Mouse (Mus musculus) 3T3-L1 (cell line): ENCODE results near the gene 4933415A04Rik.

ENCODE experiments used
- DNase-seq: peaks from one replicate; pipeline ENCODE4 v3.0.0-alpha.2; 2015; ENCODE audit warnings: low read depth, low spot score

4933415A04Rik gene

DNA sequence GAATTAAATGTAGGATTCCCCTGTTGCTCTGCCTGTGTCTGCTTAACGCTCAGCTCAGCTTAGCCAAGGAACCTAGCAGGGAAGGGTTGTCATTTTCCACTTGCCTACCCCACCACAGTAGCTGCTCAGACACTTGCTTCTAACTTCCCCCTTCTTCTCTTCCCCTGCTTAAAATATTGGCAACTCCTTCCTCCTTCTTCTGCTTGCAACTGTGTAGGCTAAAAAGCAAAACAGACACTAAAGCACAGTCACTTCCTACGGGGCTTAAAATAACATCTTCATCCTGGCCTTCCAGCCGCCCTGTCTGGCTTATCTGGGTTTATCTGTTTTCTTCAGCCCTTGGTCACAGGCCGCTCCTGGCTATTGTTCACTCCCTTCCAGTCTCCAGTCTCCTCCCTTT is 45.7 kb downstream of the 4933415A04Rik start:
- DNase-seq = no peak

DNA sequence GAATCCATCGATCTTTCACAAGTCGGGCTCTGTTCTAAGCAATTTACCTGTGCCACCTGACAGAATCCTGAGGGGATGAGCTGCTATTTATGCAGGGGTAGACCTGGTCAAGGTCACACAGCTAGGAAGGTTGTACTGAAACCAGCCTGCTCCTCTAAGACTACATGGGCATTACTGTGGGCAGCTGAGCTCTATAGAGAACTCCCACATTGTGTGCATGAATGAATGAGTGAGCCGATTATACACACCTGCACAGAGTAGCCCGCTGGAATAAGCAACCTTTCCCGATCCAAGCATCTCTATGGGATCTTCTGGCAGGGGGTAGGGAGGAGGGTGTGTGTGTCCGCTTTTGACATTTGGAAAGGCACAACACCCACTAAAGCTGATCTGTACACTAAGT is 46.3 kb downstream of the 4933415A04Rik start:
- no peak for DNase-seq

DNA sequence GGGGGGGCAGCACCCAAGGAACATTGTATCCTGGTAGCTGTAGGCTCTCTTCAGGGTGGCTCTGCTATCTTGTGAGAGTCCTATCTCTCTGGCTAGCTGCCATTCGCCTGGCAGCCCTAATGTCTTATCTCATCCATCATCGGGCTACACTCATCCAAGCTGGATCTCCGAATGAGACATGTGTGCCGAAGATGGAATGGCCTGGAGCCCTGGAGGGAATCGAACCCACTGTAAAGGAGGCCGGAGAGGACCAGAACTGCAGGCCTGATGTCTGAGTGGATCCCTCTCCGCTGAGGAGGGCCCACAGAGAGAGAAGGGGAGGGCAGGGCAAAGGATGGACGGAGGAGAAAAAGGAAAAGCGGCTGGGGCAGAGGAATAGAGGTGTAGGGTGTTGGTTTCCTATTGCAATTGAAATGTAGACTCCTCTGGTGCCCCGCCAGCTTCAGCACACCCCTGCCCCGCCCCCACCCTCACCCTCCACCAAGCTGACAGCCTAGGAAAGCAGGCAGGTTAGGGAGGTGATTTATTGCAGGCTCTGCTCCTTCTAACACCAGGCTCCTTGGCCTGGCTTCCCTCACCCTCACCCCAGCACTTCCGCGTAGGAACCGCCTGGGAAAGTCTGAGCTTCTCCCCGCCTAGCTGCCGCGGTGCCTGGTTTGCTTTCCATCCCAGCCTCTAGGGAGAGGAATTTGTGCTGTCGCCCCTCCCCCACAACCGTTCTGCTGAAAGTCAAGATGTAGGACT is 47.0 kb downstream of the 4933415A04Rik start:
- DNase-seq = no peak

DNA sequence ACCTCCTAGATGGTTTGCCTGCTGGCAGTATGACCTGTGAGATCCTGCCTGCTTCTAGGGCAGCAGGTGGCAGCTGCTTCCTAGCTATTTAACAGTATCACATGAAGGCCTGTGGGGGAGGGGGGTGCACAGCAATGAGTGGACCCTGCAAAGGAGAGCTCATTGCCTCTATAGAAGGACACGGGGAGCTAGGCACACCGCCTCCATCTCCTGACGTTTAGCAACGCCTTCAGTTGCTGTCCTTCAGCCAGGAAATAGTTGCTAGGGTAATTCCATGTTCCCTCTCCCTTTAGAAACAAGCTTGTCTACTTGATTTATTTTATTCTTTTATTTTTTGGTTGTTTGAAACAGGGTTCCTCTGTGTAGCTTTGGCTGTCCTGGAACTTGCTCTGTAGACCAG is 49.9 kb downstream of the 4933415A04Rik start:
- DNase-seq = no peak

DNA sequence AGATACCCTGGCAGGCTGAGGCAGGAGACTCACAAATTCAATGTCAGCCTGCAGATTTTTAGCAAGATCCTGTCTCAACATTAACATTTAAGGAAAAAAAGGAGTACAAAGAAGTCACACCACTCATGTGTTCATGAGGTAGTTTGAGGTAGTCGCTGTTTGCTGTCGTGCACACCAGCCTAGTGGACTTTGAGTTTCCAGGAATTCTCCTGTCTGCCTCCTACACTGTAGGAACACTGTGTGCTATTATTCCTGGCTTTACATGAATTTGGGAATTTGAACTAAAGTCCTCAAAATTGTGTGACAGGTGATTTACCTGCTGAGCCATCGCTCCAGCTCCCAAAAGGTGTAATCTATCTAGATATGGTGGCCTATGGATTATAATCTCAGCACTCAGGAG is 51.6 kb downstream of the 4933415A04Rik start:
- no peak for DNase-seq
